Mouse (Mus musculus): ENCODE results near the gene Numa1. TPM values are rescaled to one million over a fixed set of nuclear protein-coding genes. Genes with fewer than 3 reads are reported as not detected.

Numa1 gene
- polyA plus RNA-seq (2012), result 131 and 170 TPM in 2 replicates

GRCm38 (mm10) chr7:101933751-101934240, at the start of gene Numa1, which contains the start of gene Lrrc51:
Gene Numa1, plus strand, starts transcription at chr7:101934111.
Gene Lrrc51, minus strand, starts transcription at chr7:101933895.

GRCm38 (mm10) chr7:101905561-101906286, 28.2 kb upstream of the Numa1 start, which contains the start of gene Lamtor1:
Gene Lamtor1, plus strand, starts transcription at chr7:101905904.

GRCm38 (mm10) chr7:101906287-101906681, 27.6 kb upstream of the Numa1 start, which contains the start of gene Tomt:
Gene Tomt, minus strand, starts transcription at chr7:101906359.

GRCm38 (mm10) chr7:102018590-102018989, 84.7 kb downstream of the Numa1 start, which contains the start of gene Il18bp:
Gene Il18bp, minus strand, starts transcription at chr7:102018690.

Other genes with a start within 250 kb of the Numa1 start
- 0.07 and 0.09 TPM in 2 replicates for gene Phox2a, start 115.8 kb upstream of the Numa1 start, polyA plus RNA-seq (2012)
- 11.8 and 13.7 TPM in 2 replicates for gene Inppl1, start 95.9 kb upstream of the Numa1 start, polyA plus RNA-seq (2012)
- not detected in 2 replicates for gene Folr2, start 76.9 kb upstream of the Numa1 start, polyA plus RNA-seq (2012)
- gene Anapc15, start 70.4 kb upstream of the Numa1 start, polyA plus RNA-seq (2012), result 18.9 and 25.1 TPM in 2 replicates
- gene Folr1, start 63.3 kb upstream of the Numa1 start, polyA plus RNA-seq (2012), result 0.10 and 0.11 TPM in 2 replicates
- gene Lamtor1, start 28.2 kb upstream of the Numa1 start, polyA plus RNA-seq (2012), result 98.1 and 126 TPM in 2 replicates
- gene Tomt, start 27.8 kb upstream of the Numa1 start, polyA plus RNA-seq (2012), result 0.03 and 0.08 TPM in 2 replicates
- gene Lrrc51, start 216 bp upstream of the Numa1 start, polyA plus RNA-seq (2012), result 0.22 TPM in 1 of 2 replicates, not detected in the other
- 7.0 and 11.9 TPM in 2 replicates for gene Il18bp, start 84.6 kb downstream of the Numa1 start, polyA plus RNA-seq (2012)
- 3.2 and 3.7 TPM in 2 replicates for gene Rnf121, start 131.4 kb downstream of the Numa1 start, polyA plus RNA-seq (2012)
- 18.2 and 25.0 TPM in 2 replicates for gene Xndc1, start 131.4 kb downstream of the Numa1 start, polyA plus RNA-seq (2012)
- gene Xntrpc, start 131.6 kb downstream of the Numa1 start, polyA plus RNA-seq (2012), result 0.90 and 1.6 TPM in 2 replicates
- gene Trpc2, start 149.0 kb downstream of the Numa1 start, polyA plus RNA-seq (2012), result 1.0 and 1.4 TPM in 2 replicates
- gene Art1, start 167.6 kb downstream of the Numa1 start, polyA plus RNA-seq (2012), result 0.04 TPM in 1 of 2 replicates, not detected in the other
- gene Art5, start 175.4 kb downstream of the Numa1 start, polyA plus RNA-seq (2012), result 0.36 and 0.67 TPM in 2 replicates
- 0.06 TPM in 1 of 2 replicates, not detected in the other for gene Chrna10, start 182.7 kb downstream of the Numa1 start, polyA plus RNA-seq (2012)